Mouse (Mus musculus) brain, embryonic 18.5 days (tissue): ENCODE data around the gene Reg3b.
A peak's percentile ranks its signal among the peaks of the same experiment; 100 is the strongest.
"Not testable (repeated sequence)": the region's sequence is repeated elsewhere in the genome, so short reads cannot be mapped to it uniquely, and the experiment has no call there.

Source experiments
- DNase-seq: peaks from one replicate; pipeline ENCODE4 v3.0.0-alpha.2; 2012; ENCODE audit warnings: low read depth, low spot score

Gene Reg3b

GRCm38 (mm10) chr6:78370357-78370756 lies at the start of gene Reg3b:
TSS of gene Reg3b (plus strand) at chr6:78370657.
- DNase-seq: no peak

GRCm38 (mm10) chr6:78327798-78328197 lies 42.7 kb upstream of the Reg3b start:
- peak; percentile 22 for DNase-seq

GRCm38 (mm10) chr6:78329166-78329565 lies 41.3 kb upstream of the Reg3b start:
- DNase-seq: no peak

GRCm38 (mm10) chr6:78331919-78332569 lies 38.4 kb upstream of the Reg3b start:
- DNase-seq: peak; percentile 37

- DNase-seq: no peak
Observed at GRCm38 (mm10) chr6:78340296-78340695, 30.2 kb upstream of the Reg3b start.

GRCm38 (mm10) chr6:78341689-78342088 lies 28.8 kb upstream of the Reg3b start:
- no peak for DNase-seq

GRCm38 (mm10) chr6:78361971-78362563 lies 8.4 kb upstream of the Reg3b start:
- no peak for DNase-seq

- DNase-seq: no peak
Observed at GRCm38 (mm10) chr6:78378765-78379164, 8.3 kb downstream of the Reg3b start, which contains the start of gene Reg3d. TSS of gene Reg3d (minus strand) at chr6:78378865.

- DNase-seq: no peak
Observed at GRCm38 (mm10) chr6:78380409-78380808, 10.0 kb downstream of the Reg3b start, which contains the start of gene Reg3a. TSS of gene Reg3a (plus strand) at chr6:78380709.

GRCm38 (mm10) chr6:78385609-78386008 lies 15.2 kb downstream of the Reg3b start:
- DNase-seq: no peak

- DNase-seq: not testable (repeated sequence)
Observed at GRCm38 (mm10) chr6:78395323-78395722, 24.9 kb downstream of the Reg3b start, which contains the start of gene Reg2. TSS of gene Reg2 (plus strand) at chr6:78395623.

- not testable (repeated sequence) for DNase-seq
Observed at GRCm38 (mm10) chr6:78422411-78422810, 52.0 kb downstream of the Reg3b start, which contains the start of gene Reg1. TSS of gene Reg1 (plus strand) at chr6:78422711.
